Mouse (Mus musculus) 3134 (cell line): Measurements from ENCODE around the gene Nup214.
"Not testable (repeated sequence)": the region's sequence is repeated elsewhere in the genome, so short reads cannot be mapped to it uniquely, and the experiment has no call there.

Source experiments
- DNase-seq: peaks from one replicate; pipeline ENCODE4 v3.0.0-alpha.2; 2011; ENCODE audit warnings: low spot score; ENCODE audit not compliant: insufficient read length; ENCODE audit errors: extremely low read depth

Gene Nup214

DNA sequence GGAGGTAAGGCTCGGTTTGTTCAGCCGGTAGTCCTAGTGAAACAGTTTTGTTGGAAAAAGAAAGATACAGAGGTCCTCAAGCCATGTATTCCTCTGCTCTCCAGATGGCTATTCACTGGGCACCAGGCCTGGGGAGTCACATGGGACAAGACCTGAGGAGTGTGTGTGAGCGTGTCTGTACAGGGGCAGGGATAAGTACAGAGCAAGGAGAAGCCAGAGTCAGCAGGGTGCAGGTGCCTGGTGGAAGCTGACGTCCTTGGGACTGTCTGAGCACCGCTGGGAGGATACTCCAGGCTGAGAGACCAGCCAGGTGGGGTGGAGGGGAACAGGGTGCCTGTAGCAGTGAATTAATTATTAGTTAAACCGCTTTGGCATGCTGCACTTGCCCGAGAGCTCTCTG is 10.7 kb upstream of the Nup214 start:
- DNase-seq, result no peak

- DNase-seq, result no peak
Observed at GRCm38 (mm10) chr2:31964191-31964590, 10.0 kb upstream of the Nup214 start.

GRCm38 (mm10) chr2:31965110-31965509 is 9.1 kb upstream of the Nup214 start:
- no peak for DNase-seq

GRCm38 (mm10) chr2:31966801-31967200 is 7.4 kb upstream of the Nup214 start:
- no peak for DNase-seq

DNA sequence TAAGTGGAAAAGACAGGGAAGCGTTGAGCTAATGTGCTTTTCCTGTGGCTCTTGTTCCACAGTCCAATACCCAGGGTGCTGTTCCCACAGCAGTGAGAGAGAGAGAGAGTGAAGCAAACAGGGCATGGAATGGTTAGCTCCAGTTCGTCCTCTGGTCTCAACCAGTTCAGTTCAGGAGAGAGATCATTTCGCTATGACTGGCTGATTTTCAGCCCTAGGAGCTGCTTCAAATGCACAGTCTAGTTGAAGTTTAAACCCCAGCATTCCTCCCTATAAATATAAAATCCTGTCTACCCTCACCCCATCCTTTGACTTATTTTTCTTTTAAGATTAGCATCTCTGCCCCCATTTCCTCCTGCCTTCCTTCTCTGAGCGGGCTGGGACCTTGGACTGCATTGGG is 1.6 kb upstream of the Nup214 start:
- no peak for DNase-seq

- no peak for DNase-seq
Observed at GRCm38 (mm10) chr2:31974809-31975371, 654 bp downstream of the Nup214 start.

DNA sequence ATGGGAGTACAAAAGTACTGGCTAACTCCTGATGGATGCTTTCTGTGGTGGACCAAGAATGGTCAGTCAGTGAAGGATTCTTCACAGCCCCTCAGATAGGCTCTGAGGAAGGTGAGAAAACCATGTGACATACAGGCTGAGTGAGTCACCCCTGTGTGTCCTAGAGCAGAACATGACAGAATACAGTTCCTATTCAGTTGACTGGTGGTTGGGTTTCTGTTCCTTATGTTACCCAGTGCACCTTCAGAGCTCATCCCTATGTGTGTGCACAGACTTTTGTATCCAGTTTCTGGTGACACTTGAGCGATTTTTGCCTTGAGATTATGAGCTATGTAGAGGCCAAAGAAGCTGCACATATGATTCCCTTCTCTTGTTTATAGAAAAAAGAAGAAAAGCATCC is 13.5 kb downstream of the Nup214 start:
- DNase-seq, result no peak

GRCm38 (mm10) chr2:31990961-31991360 is 16.7 kb downstream of the Nup214 start:
- DNase-seq, result no peak

DNA sequence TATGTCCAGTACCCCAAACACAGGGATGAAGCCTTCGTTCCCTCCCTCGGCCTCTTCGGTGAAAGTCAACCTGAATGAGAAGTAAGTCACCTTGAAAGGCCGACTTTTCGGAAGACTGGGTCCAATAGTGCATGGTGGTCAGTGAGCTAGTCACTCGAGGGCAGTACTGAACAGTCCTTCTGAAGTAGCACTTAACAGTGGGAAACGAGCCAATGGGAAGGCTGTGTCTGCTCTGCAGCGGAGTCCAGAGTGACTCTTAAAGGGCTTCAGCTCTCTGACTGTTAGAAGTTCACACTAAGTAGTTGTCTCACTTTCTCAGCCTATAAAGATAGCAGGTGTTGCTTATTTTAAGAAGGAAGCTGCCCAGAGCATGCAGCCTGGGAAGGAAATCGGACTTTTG is 20.7 kb downstream of the Nup214 start:
- no peak for DNase-seq

GRCm38 (mm10) chr2:31996060-31996459 is 21.8 kb downstream of the Nup214 start:
- no peak for DNase-seq

DNA sequence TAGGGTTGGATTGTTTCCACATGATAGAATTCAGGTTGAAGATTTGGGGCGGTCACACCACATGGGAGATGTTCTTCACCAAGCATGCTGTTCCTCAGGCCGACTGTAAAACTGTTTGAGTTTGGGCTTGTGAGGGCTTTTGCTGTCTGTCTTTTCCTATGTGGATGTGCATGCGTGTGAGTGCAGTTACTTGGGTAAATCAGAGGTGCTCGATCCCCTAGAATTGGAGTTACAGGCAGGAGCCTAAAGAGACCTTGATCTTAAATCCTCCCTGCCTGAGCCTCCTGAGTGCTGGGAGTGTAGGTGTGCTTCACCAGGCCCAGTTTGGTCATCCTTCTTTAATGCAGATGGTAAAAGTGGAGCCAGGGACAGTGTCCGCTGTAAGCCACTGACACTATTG is 23.3 kb downstream of the Nup214 start:
- DNase-seq, result no peak

DNA sequence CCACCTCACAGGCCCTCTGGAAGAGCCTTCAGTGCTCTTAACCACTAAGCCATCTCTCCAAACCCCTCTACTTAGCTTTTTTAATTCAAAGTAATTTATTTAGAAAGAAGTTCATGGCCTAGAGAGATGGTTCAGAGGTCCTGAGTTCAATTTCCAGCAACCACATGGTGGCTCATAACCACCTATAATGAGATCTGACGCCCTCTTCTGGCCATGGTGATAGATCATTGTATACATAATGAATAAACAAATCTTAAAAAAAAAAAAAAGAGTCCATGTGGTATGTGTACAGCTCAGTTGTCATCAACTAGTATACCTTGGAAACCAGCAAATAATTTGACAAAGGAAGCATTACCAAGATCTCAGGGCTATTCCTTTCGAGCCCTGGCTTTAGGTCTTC is 24.2 kb downstream of the Nup214 start:
- no peak for DNase-seq

GRCm38 (mm10) chr2:32008311-32008710 is 34.1 kb downstream of the Nup214 start:
- no peak for DNase-seq

GRCm38 (mm10) chr2:32008716-32009115 is 34.5 kb downstream of the Nup214 start:
- DNase-seq, result no peak

GRCm38 (mm10) chr2:32019704-32020103 is 45.5 kb downstream of the Nup214 start:
- no peak for DNase-seq

- DNase-seq, result no peak
Observed at GRCm38 (mm10) chr2:32020229-32020628, 46.0 kb downstream of the Nup214 start.

DNA sequence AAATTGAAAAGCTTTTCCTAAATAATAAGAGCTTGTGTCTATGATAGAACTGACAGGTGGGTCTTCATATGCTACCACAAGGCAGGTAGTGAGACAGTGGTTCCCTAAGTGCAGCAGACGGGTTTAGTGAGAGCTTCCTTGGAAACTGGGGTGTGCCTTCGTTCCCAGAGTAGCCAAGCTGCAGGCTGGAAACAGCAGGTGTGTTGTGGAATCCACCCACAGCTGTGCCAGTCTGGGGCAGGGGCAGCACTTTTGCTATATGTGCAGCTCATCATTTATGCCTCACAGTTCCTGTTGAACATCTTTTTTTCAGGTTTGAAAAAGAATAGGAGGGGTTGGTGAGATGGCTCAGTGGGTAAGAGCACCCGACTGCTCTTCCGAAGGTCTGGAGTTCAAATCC is 50.1 kb downstream of the Nup214 start:
- no peak for DNase-seq

GRCm38 (mm10) chr2:32029636-32030035 is 55.4 kb downstream of the Nup214 start:
- DNase-seq, result no peak

DNA sequence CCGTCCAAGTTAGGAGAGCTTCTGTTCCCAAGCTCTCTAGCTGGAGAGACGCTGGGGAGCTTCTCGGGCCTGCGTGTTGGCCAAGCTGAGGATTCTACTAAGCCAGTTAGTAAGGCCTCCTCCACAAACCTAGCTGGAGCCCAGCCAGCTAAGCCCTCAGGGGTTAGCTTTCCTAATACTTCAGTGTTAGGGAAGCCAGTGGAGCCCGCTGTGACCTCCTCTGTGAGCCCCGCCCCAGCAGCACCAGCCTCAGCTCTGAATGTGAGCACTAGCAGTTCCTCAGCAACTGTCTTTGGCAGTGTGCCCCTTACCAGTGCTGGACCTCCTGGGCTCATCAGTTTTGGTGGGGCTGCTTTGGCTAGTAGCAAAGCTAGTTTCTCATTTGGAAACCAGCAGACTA is 59.2 kb downstream of the Nup214 start:
- no peak for DNase-seq

- no peak for DNase-seq
Observed at GRCm38 (mm10) chr2:32034206-32034605, 60.0 kb downstream of the Nup214 start.

GRCm38 (mm10) chr2:32037279-32037858 is 63.1 kb downstream of the Nup214 start:
- DNase-seq, result no peak

DNA sequence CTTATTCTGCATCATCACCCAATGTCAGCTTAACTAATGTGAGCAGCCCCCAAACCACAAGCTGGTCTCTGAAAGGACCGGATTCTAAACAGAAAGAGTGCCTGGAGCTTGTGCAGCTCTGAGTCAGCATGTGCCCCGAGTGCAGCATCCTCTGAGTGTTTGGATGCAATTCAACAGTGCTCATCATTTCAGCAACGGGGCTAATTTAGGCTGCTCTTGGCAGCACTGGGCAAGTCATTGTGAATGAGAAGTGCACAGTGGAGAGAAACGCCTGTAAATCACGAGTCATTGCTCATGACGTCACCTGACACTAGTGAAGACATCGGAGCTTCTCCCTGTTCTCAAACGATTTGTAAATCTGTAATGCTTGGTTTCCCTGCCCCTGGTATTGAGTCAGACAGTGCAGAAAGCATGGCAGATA is 64.4 kb downstream of the Nup214 start:
- DNase-seq, result no peak

DNA sequence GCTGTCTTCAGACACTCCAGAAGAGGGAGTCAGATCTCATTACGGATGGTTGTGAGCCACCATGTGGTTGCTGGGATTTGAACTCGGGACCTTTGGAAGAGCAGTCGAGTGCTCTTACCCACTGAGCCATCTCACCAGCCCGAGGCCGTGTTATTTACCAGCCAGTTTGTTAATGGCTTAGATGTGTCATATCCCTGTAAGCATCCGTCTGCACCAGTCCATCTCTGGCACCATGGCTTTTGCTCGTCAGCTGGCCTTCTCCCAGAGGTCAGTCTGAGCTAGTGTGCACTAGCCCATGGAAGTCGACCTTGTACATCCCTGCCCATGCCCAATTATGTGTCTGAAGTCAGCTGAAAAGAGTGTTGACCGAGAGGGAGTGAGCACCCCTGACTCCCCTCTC is 66.4 kb downstream of the Nup214 start:
- not testable (repeated sequence) for DNase-seq
